Mouse (Mus musculus) spleen, adult 2 months (tissue): Measurements from ENCODE around the gene Ppp4r4. TPM values are rescaled to one million over a fixed set of nuclear protein-coding genes. Genes with fewer than 3 reads are reported as not detected.
"Not testable (repeated sequence)": the region's sequence is repeated elsewhere in the genome, so short reads cannot be mapped to it uniquely, and the experiment has no call there.

Experiments used
- DNase-seq, 2 experiments: peaks; one replicate each; pipeline versions ENCODE4 v3.0.0 to v3.0.0-alpha.2; 2012 to 2021; ENCODE audit warnings: low spot score in 2 of 2, low read depth in 1 of 2
- H3K27ac ChIP-seq: fragments of 200-500 bp; 2 replicates; pipeline ENCODE4 v1.5.1; 2012; ENCODE audit warnings: low read length, inconsistent platforms; ENCODE audit not compliant: insufficient read depth
- H3K27me3 ChIP-seq: fragments of 200-500 bp; 2 replicates; pipeline ENCODE4 v1.6.1; 2012; ENCODE audit warnings: mild to moderate bottlenecking, moderate library complexity, low read length, inconsistent platforms; ENCODE audit not compliant: control insufficient read depth, insufficient read depth
- H3K36me3 ChIP-seq: fragments of 200-500 bp; 2 replicates; pipeline ENCODE4 v1.6.1; 2012; ENCODE audit warnings: mild to moderate bottlenecking, low read length, inconsistent platforms; ENCODE audit not compliant: control insufficient read depth, insufficient read depth
- H3K4me1 ChIP-seq: fragments of 200-500 bp; 2 replicates; pipeline ENCODE4 v1.6.1; 2011; ENCODE audit warnings: inconsistent platforms; ENCODE audit not compliant: control insufficient read depth, insufficient read depth, insufficient read length
- H3K4me3 ChIP-seq: fragments of 200-500 bp; 2 replicates; pipeline ENCODE4 v1.5.1; 2011; ENCODE audit warnings: mild to moderate bottlenecking, inconsistent platforms; ENCODE audit not compliant: insufficient read depth, insufficient read length; ENCODE audit errors: extremely low read depth
- CTCF ChIP-seq: fragments of 200-500 bp; IDR thresholded peaks from 2 replicates; pipeline ENCODE4 v1.5.1; 2011; ENCODE audit warnings: mild to moderate bottlenecking, inconsistent platforms; ENCODE audit not compliant: insufficient read depth, insufficient read length, insufficient replicate concordance; ENCODE audit errors: extremely low read depth
- POLR2A ChIP-seq: fragments of 200-500 bp; IDR thresholded peaks from 2 replicates; pipeline ENCODE4 v1.6.1; 2011; ENCODE audit warnings: low read depth, low read length, inconsistent platforms
- WGBS: fragments of 180-500 bp; shearing (Covaris S2); methylation state at CpG from one replicate; pipeline ENCODE4 v1.1.7; 2018; 5-methylcytosine and 5-hydroxymethylcytosine counted together
- polyA plus RNA-seq: library from polyadenylated mRNA; depleted of rRNA; stranded (reverse); fragments of >200 nt; gene quantifications from 2 replicates; pipeline ENCODE4 v1.2.3, GENCODE M21; 2012

Gene Ppp4r4
- polyA plus RNA-seq, 1 experiment = 0.08 TPM

- no peak for DNase-seq
- Histone ChIP-seq H3K36me3 (no peaks in the 10 kb centered on the region), H3K4me1 (no peaks in the 10 kb centered on the region), H3K27me3 (no peaks in the 10 kb centered on the region), H3K4me3 (no peak overlapping the region), H3K27ac (no peak overlapping the region)
- WGBS = 72% methylated on average over 6 of the region's 6 CpGs
- TF ChIP-seq POLR2A (no peak), CTCF (no peak)
Observed at GRCm38 (mm10) chr12:103569690-103570089, 37.6 kb downstream of the Ppp4r4 start.

- 90% methylated on average over 6 of the region's 6 CpGs for WGBS
Observed at GRCm38 (mm10) chr12:103578148-103578547, 46.1 kb downstream of the Ppp4r4 start.

DNA sequence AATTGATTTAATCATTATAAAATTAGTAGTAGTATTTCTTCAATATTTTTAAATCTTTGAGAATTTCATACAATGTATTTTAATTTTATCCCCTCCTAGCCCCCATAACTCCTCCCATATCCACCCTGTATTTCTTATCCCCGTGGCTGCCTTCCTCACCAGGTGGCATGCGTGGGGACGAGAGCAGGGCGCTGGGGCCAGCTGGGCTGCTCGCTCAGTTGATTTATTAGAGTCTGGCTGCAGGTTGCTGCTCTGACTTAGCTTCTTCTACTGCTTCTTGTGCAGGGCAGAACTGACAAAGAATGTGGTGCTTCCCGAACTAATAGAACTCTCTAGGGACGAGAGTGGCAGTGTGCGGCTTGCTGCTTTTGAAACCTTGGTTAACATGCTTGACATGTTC lies 51.7 kb downstream of the Ppp4r4 start:
- Histone ChIP-seq H3K27ac (no peak overlapping the region), H3K4me3 (no peak overlapping the region), H3K4me1 (no peaks in the 10 kb centered on the region), H3K27me3 (no peaks in the 10 kb centered on the region), H3K36me3 (no peaks in the 10 kb centered on the region)
- TF ChIP-seq POLR2A (no peak), CTCF (no peak)
- WGBS = 76% methylated on average over 8 of the region's 8 CpGs
- no peak for DNase-seq

More at GRCm38 (mm10) chr12:103578148-103578547, 46.1 kb downstream of the Ppp4r4 start:
- DNase-seq, H3K36me3 ChIP-seq, H3K4me1 ChIP-seq, H3K4me3 ChIP-seq, H3K27me3 ChIP-seq, H3K27ac ChIP-seq: not testable (repeated sequence)

DNA sequence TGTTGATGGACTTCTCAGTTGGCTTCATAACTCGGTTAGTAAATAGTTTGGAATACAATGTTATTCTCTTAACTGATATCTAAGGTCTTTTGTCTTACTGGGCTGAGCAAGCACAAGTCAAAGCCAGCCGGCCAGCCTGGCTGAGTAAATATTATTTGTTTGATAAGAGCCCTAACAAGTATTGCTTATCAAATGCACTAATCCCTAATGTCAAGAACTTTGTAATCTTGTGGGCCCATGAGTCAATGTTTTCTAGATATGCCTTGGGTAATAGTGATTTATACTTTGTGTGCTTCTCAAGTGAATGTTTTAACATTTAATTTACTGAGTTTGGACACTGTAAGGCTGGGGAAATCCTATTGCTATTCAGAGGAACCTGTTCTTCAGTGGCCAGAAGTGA lies 66.3 kb downstream of the Ppp4r4 start:
- Histone ChIP-seq H3K27me3 (no peaks in the 10 kb centered on the region), H3K4me3 (no peak overlapping the region), H3K27ac (no peak overlapping the region), H3K36me3 (no peaks in the 10 kb centered on the region), H3K4me1 (no peaks in the 10 kb centered on the region)
- TF ChIP-seq POLR2A = no peak
- no peak for TF ChIP-seq CTCF
- DNase-seq = no peak
- 64% methylated on average over 2 of the region's 2 CpGs for WGBS

DNA sequence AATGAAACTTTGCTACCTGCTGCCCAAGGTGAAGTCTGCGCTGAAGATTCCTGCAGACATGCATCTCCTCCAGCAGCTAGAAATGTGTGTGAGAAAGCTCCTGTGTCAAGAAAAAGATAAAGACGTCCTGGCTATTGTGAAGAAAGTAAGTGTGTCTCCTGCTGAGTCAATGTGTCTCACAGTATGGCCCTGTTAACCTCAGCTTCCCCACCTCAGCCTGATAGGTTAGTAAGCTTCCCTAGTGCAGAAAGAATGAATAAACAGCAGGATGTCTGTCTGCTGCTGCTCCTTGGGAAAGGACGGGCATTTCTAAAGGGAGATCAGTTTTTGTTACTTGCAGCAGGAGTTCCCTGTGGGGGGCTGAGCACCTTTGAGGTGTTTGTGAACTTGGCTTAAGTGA lies 68.3 kb downstream of the Ppp4r4 start:
- Histone ChIP-seq H3K36me3 (no peaks in the 10 kb centered on the region), H3K4me3 (no peak overlapping the region)
- WGBS = 61% methylated on average over 3 of the region's 3 CpGs

DNA sequence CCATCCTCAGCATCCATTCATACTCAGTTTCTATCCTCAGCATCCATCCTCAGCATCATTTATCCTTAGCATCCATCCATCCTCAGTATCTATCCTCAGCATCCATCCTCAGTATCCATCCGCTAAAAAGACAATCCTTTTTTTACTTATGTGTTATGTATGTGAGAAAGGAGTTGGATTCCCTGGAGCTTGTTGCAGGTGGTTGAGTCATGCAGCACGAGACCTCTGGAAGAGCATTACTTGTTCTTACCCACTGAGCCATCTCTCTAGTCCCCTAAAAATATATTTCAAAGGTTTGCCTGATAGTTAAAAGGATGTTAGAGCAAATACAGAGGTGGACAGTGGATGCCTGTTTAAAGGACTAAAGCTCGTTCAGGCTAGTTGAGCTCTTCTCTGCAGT lies 69.8 kb downstream of the Ppp4r4 start:
- Histone ChIP-seq H3K27ac (no peak overlapping the region), H3K36me3 (no peaks in the 10 kb centered on the region), H3K4me3 (no peak overlapping the region), H3K27me3 (no peaks in the 10 kb centered on the region), H3K4me1 (no peaks in the 10 kb centered on the region)
- no peak for TF ChIP-seq POLR2A
- no peak for TF ChIP-seq CTCF
- DNase-seq = no peak
- WGBS = 79% methylated on average over 3 of the region's 3 CpGs

More for the DNA sequence above, 68.3 kb downstream of the Ppp4r4 start:
- Histone ChIP-seq H3K4me1 (no peaks in the 10 kb centered on the region), H3K27ac (no peak overlapping the region), H3K27me3 (no peaks in the 10 kb centered on the region)
- no peak for DNase-seq
- TF ChIP-seq POLR2A = no peak
- no peak for TF ChIP-seq CTCF

- TF ChIP-seq POLR2A = no peak
- TF ChIP-seq CTCF = no peak
- Histone ChIP-seq H3K27ac (no peak overlapping the region), H3K4me3 (no peak overlapping the region), H3K36me3 (no peaks in the 10 kb centered on the region), H3K27me3 (no peaks in the 10 kb centered on the region), H3K4me1 (no peaks in the 10 kb centered on the region)
- DNase-seq = no peak
- WGBS = 84% methylated on average over 1 of the region's 1 CpGs
Observed at GRCm38 (mm10) chr12:103615141-103615540, 83.1 kb downstream of the Ppp4r4 start.

DNA sequence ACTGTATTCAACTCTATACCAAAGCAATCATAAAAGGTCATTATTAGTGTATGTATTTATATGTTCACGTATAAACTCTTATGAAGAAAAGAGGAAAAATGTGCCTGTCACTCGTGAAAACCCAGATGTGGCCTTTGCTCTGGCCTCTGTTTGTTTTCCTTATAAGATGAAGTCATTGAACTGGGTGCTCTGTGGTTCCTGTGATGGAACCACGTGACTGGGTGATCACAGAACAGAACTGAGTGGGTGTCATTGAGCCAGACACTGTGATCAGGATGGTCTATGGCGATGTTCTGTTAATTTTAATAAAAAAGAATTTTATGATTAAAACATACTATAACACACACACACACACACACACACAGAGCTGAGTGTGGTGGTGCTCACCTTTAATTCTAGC lies 83.7 kb downstream of the Ppp4r4 start:
- no peak for TF ChIP-seq POLR2A
- no peak for TF ChIP-seq CTCF
- no peaks in the 10 kb centered on the region for H3K27me3 ChIP-seq
- H3K4me3 ChIP-seq = no peak overlapping the region
- DNase-seq = no peak
- 72% methylated on average over 4 of the region's 4 CpGs for WGBS
- H3K27ac ChIP-seq = no peak overlapping the region
- H3K4me1 ChIP-seq = no peaks in the 10 kb centered on the region
- no peaks in the 10 kb centered on the region for H3K36me3 ChIP-seq
